Mouse (Mus musculus) stomach, embryonic 15.5 days (tissue): ENCODE data around the gene Mpst. TPM values are rescaled to one million over a fixed set of nuclear protein-coding genes. Genes with fewer than 3 reads are reported as not detected.

Experiments
- ATAC-seq: fragments of 200-750 bp; cut with Nextera tagmentation; 2 replicates; pipeline ENCODE4 v1.8.0; 2017; ENCODE audit warnings: low read depth, moderate number of reproducible peaks, moderate TSS enrichment; ENCODE audit not compliant: insufficient read depth, low FRiP score
- H3K27ac ChIP-seq: fragments of 300-500 bp; sonication (generic); 2 replicates; pipeline ENCODE4 v1.5.1; 2015; ENCODE audit warnings: mild to moderate bottlenecking, inconsistent platforms
- H3K27me3 ChIP-seq: fragments of 300-500 bp; sonication (generic); replicated peaks from 2 replicates; pipeline ENCODE4 v1.6.1; 2015; ENCODE audit warnings: inconsistent platforms
- H3K36me3 ChIP-seq: fragments of 300-500 bp; sonication (generic); 2 replicates; pipeline ENCODE4 v1.6.1; 2015; ENCODE audit warnings: inconsistent platforms
- H3K4me1 ChIP-seq: fragments of 300-500 bp; sonication (generic); 2 replicates; pipeline ENCODE4 v1.6.1; 2015; ENCODE audit warnings: inconsistent platforms
- H3K4me2 ChIP-seq: fragments of 300-500 bp; sonication (generic); 2 replicates; pipeline ENCODE4 v1.6.1; 2015; ENCODE audit warnings: mild to moderate bottlenecking, inconsistent platforms
- H3K4me3 ChIP-seq: fragments of 300-500 bp; sonication (generic); replicated peaks from 2 replicates; pipeline ENCODE4 v1.5.1; 2015; ENCODE audit warnings: inconsistent platforms
- H3K9ac ChIP-seq: fragments of 300-500 bp; sonication (generic); 2 replicates; pipeline ENCODE4 v1.6.1; 2015; ENCODE audit warnings: inconsistent platforms
- H3K9me3 ChIP-seq: fragments of 300-500 bp; sonication (generic); 2 replicates; pipeline ENCODE4 v1.6.1; 2016; ENCODE audit warnings: inconsistent platforms
- WGBS: fragments of 180-500 bp; shearing (Covaris S2); methylation state at CpG from one replicate; pipeline ENCODE4 v1.1.7; 2015; 5-methylcytosine and 5-hydroxymethylcytosine counted together
- polyA plus RNA-seq: library from polyadenylated mRNA; unstranded; fragments of >200 nt; fragmentation: Nextera tagmentation; extraction: Ambion mirVana; gene quantifications from 2 replicates; pipeline ENCODE4 v1.2.1, GENCODE M21; 2015

Gene Mpst
- polyA plus RNA-seq, 1 experiment from 2014 or later = 4.2 TPM

GRCm38 (mm10) chr15:78438505-78438904 is 32.3 kb downstream of the Mpst start:
- Histone ChIP-seq H3K27me3 (no peaks in the 10 kb centered on the region), H3K36me3 (peaks cover 6% of the 10 kb centered on the region; the same call in 1 of the 2 replicates), H3K9ac (no peak overlapping the region), H3K4me3 (no peak overlapping the region), H3K4me1 (peaks cover 22% of the 10 kb centered on the region), H3K27ac (no peak overlapping the region), H3K4me2 (no peak overlapping the region), H3K9me3 (no peaks in the 10 kb centered on the region)
- ATAC-seq = no peak
- 54% methylated on average over 8 of the region's 8 CpGs for WGBS

GRCm38 (mm10) chr15:78438973-78439372 is 32.8 kb downstream of the Mpst start:
- no peak overlapping the region for H3K4me2 ChIP-seq
- peaks cover 6% of the 10 kb centered on the region; the same call in 1 of the 2 replicates for H3K36me3 ChIP-seq
- peaks cover 22% of the 10 kb centered on the region for H3K4me1 ChIP-seq
- no peaks in the 10 kb centered on the region for H3K9me3 ChIP-seq
- WGBS = 68% methylated on average over 9 of the region's 9 CpGs
- H3K27ac ChIP-seq = no peak overlapping the region
- ATAC-seq = no peak
- no peak overlapping the region for H3K9ac ChIP-seq
- H3K27me3 ChIP-seq = no peaks in the 10 kb centered on the region
- H3K4me3 ChIP-seq = no peak overlapping the region

GRCm38 (mm10) chr15:78442231-78442630 is 36.0 kb downstream of the Mpst start:
- Histone ChIP-seq H3K27me3 (no peaks in the 10 kb centered on the region), H3K4me1 (peaks cover 12% of the 10 kb centered on the region), H3K4me2 (no peak overlapping the region), H3K9me3 (no peaks in the 10 kb centered on the region), H3K36me3 (no peaks in the 10 kb centered on the region; the same call in 1 of the 2 replicates), H3K9ac (no peak overlapping the region), H3K4me3 (no peak overlapping the region), H3K27ac (no peak overlapping the region)
- no peak for ATAC-seq
- WGBS = 89% methylated on average over 19 of the region's 19 CpGs

GRCm38 (mm10) chr15:78443857-78444256 is 37.6 kb downstream of the Mpst start:
- no peaks in the 10 kb centered on the region for H3K27me3 ChIP-seq
- no peak overlapping the region for H3K4me3 ChIP-seq
- H3K9ac ChIP-seq = no peak overlapping the region
- H3K27ac ChIP-seq = no peak overlapping the region
- no peak for ATAC-seq
- 0 out of 2 replicates have a peak, but pooled peaks cover 6% of the 10 kb centered on the region for H3K4me1 ChIP-seq
- WGBS = 48% methylated on average over 6 of the region's 6 CpGs
- H3K4me2 ChIP-seq = no peak overlapping the region
- H3K36me3 ChIP-seq = no peaks in the 10 kb centered on the region
- H3K9me3 ChIP-seq = no peaks in the 10 kb centered on the region

GRCm38 (mm10) chr15:78447121-78447520 is 40.9 kb downstream of the Mpst start:
- H3K4me2 ChIP-seq = no peak overlapping the region
- no peak overlapping the region for H3K27ac ChIP-seq
- no peak for ATAC-seq
- 0 out of 2 replicates have a peak, but pooled peaks cover 6% of the 10 kb centered on the region for H3K4me1 ChIP-seq
- no peaks in the 10 kb centered on the region for H3K36me3 ChIP-seq
- H3K9me3 ChIP-seq = no peaks in the 10 kb centered on the region
- WGBS = 46% methylated on average over 7 of the region's 7 CpGs
- no peaks in the 10 kb centered on the region for H3K27me3 ChIP-seq
- H3K9ac ChIP-seq = no peak overlapping the region
- no peak overlapping the region for H3K4me3 ChIP-seq

GRCm38 (mm10) chr15:78447746-78448535 is 41.7 kb downstream of the Mpst start:
- H3K9ac ChIP-seq = peak overlapping the region; percentile 18; the same call in 1 of the 2 replicates
- peak overlapping the region; percentile 32 for H3K4me3 ChIP-seq
- no peak for ATAC-seq
- WGBS = under 1% methylated on average over 22 of the region's 22 CpGs
- 0 out of 2 replicates have a peak, but pooled peaks cover 6% of the 10 kb centered on the region for H3K4me1 ChIP-seq
- H3K9me3 ChIP-seq = no peaks in the 10 kb centered on the region
- H3K27ac ChIP-seq = peak overlapping the region; percentile 86
- peak overlapping the region; percentile 67 for H3K4me2 ChIP-seq
- no peaks in the 10 kb centered on the region for H3K27me3 ChIP-seq
- no peaks in the 10 kb centered on the region for H3K36me3 ChIP-seq

- H3K4me3 ChIP-seq = no peak overlapping the region
- no peak overlapping the region for H3K9ac ChIP-seq
- H3K36me3 ChIP-seq = no peaks in the 10 kb centered on the region
- H3K27me3 ChIP-seq = no peaks in the 10 kb centered on the region
- no peak overlapping the region for H3K4me2 ChIP-seq
- no peaks in the 10 kb centered on the region for H3K9me3 ChIP-seq
- ATAC-seq = no peak
- no peak overlapping the region for H3K27ac ChIP-seq
- WGBS = 58% methylated on average over 6 of the region's 6 CpGs
- H3K4me1 ChIP-seq = 0 out of 2 replicates have a peak, but pooled peaks cover 6% of the 10 kb centered on the region
Observed at GRCm38 (mm10) chr15:78449131-78449530, 42.9 kb downstream of the Mpst start.

- Histone ChIP-seq H3K36me3 (no peaks in the 10 kb centered on the region), H3K27me3 (no peaks in the 10 kb centered on the region), H3K9ac (no peak overlapping the region), H3K4me2 (no peak overlapping the region), H3K27ac (no peak overlapping the region), H3K4me1 (0 out of 2 replicates have a peak, but pooled peaks cover 6% of the 10 kb centered on the region), H3K9me3 (no peaks in the 10 kb centered on the region), H3K4me3 (no peak overlapping the region)
- 26% methylated on average over 6 of the region's 7 CpGs for WGBS
- no peak for ATAC-seq
Observed at GRCm38 (mm10) chr15:78449694-78450418, 43.6 kb downstream of the Mpst start.

- ATAC-seq = no peak
- WGBS = 89% methylated on average over 6 of the region's 6 CpGs
Observed at GRCm38 (mm10) chr15:78450419-78450768, 44.2 kb downstream of the Mpst start.

GRCm38 (mm10) chr15:78451201-78451600 is 45.0 kb downstream of the Mpst start:
- no peak overlapping the region for H3K4me2 ChIP-seq
- H3K36me3 ChIP-seq = no peaks in the 10 kb centered on the region
- H3K9me3 ChIP-seq = no peaks in the 10 kb centered on the region
- H3K4me1 ChIP-seq = 0 out of 2 replicates have a peak, but pooled peaks cover 6% of the 10 kb centered on the region
- WGBS = 67% methylated on average over 2 of the region's 2 CpGs
- H3K9ac ChIP-seq = no peak overlapping the region
- H3K27ac ChIP-seq = no peak overlapping the region
- no peaks in the 10 kb centered on the region for H3K27me3 ChIP-seq
- no peak overlapping the region for H3K4me3 ChIP-seq
- ATAC-seq = no peak

More at GRCm38 (mm10) chr15:78450419-78450768, 44.2 kb downstream of the Mpst start:
- Histone ChIP-seq H3K36me3 (no peaks in the 10 kb centered on the region), H3K9ac (no peak overlapping the region), H3K9me3 (no peaks in the 10 kb centered on the region), H3K27me3 (no peaks in the 10 kb centered on the region), H3K4me2 (no peak overlapping the region), H3K4me3 (no peak overlapping the region), H3K27ac (no peak overlapping the region), H3K4me1 (0 out of 2 replicates have a peak, but pooled peaks cover 6% of the 10 kb centered on the region)

GRCm38 (mm10) chr15:78452929-78453328 is 46.7 kb downstream of the Mpst start:
- no peak overlapping the region for H3K27ac ChIP-seq
- no peaks in the 10 kb centered on the region for H3K4me1 ChIP-seq
- WGBS = 79% methylated on average over 3 of the region's 3 CpGs
- H3K4me2 ChIP-seq = no peak overlapping the region
- H3K9ac ChIP-seq = no peak overlapping the region
- H3K36me3 ChIP-seq = no peaks in the 10 kb centered on the region
- no peaks in the 10 kb centered on the region for H3K27me3 ChIP-seq
- H3K9me3 ChIP-seq = no peaks in the 10 kb centered on the region
- H3K4me3 ChIP-seq = no peak overlapping the region
- no peak for ATAC-seq

GRCm38 (mm10) chr15:78455168-78455567 is 49.0 kb downstream of the Mpst start:
- no peak overlapping the region for H3K9ac ChIP-seq
- no peaks in the 10 kb centered on the region for H3K36me3 ChIP-seq
- no peaks in the 10 kb centered on the region for H3K4me1 ChIP-seq
- no peak overlapping the region for H3K4me2 ChIP-seq
- ATAC-seq = no peak
- H3K4me3 ChIP-seq = no peak overlapping the region
- H3K27ac ChIP-seq = no peak overlapping the region
- WGBS = 56% methylated on average over 4 of the region's 4 CpGs
- H3K27me3 ChIP-seq = no peaks in the 10 kb centered on the region
- H3K9me3 ChIP-seq = no peaks in the 10 kb centered on the region
